Mouse (Mus musculus) small intestine, adult 2 months (tissue): ENCODE data around the gene Unc5cl. TPM values are rescaled to one million over a fixed set of nuclear protein-coding genes. Genes with fewer than 3 reads are reported as not detected.

Experiments
- H3K27ac ChIP-seq: fragments of 200-500 bp; 2 replicates; pipeline ENCODE4 v1.5.1; 2012; ENCODE audit warnings: low read depth, low read length, control low read depth, inconsistent platforms; ENCODE audit not compliant: insufficient read depth
- H3K27me3 ChIP-seq: fragments of 200-500 bp; 2 replicates; pipeline ENCODE4 v1.6.1; 2012; ENCODE audit warnings: mild to moderate bottlenecking, moderate library complexity, low read length, inconsistent platforms; ENCODE audit not compliant: control insufficient read depth, insufficient read depth
- H3K36me3 ChIP-seq: fragments of 200-500 bp; 2 replicates; pipeline ENCODE4 v1.6.1; 2012; ENCODE audit warnings: mild to moderate bottlenecking, low read length, control low read depth, inconsistent platforms; ENCODE audit not compliant: control insufficient read depth, insufficient read depth
- H3K4me1 ChIP-seq: fragments of 200-500 bp; 2 replicates; pipeline ENCODE4 v1.6.1; 2012; ENCODE audit warnings: low read length, inconsistent platforms, mixed read lengths; ENCODE audit not compliant: control insufficient read depth, insufficient read depth, insufficient read length
- H3K4me3 ChIP-seq: fragments of 200-500 bp; 2 replicates; pipeline ENCODE4 v1.5.1; 2012; ENCODE audit warnings: low read depth, mild to moderate bottlenecking, control low read depth, inconsistent platforms, low read length, moderate library complexity
- CTCF ChIP-seq: fragments of 200-500 bp; IDR thresholded peaks from 2 replicates; pipeline ENCODE4 v1.5.1; 2012; ENCODE audit warnings: low read depth, mild to moderate bottlenecking, control low read depth, inconsistent platforms, low read length, moderate library complexity, mixed read lengths; ENCODE audit not compliant: insufficient replicate concordance, insufficient read length; ENCODE audit errors: extremely low read depth
- POLR2A ChIP-seq: fragments of 200-500 bp; IDR thresholded peaks from 2 replicates; pipeline ENCODE4 v1.6.1; 2012; ENCODE audit warnings: low read depth, mild to moderate bottlenecking, control low read depth, inconsistent platforms, low read length, moderate library complexity
- WGBS: fragments of 180-500 bp; shearing (Covaris S2); methylation state at CpG from one replicate; pipeline ENCODE4 v1.1.7; 2018; 5-methylcytosine and 5-hydroxymethylcytosine counted together
- polyA plus RNA-seq: library from polyadenylated mRNA; depleted of rRNA; stranded (reverse); fragments of >200 nt; gene quantifications from 2 replicates; pipeline ENCODE4 v1.2.3, GENCODE M21; 2012; rRNA removed

The Unc5cl gene
- 52.1 and 88.3 TPM in 2 replicates for polyA plus RNA-seq

- Histone ChIP-seq H3K36me3 (peaks cover 3% of the 10 kb centered on the region), H3K4me3 (peak within 1 kb of the TSS; percentile 69), H3K4me1 (peaks cover 23% of the 10 kb centered on the region), H3K27ac (peak within 1 kb of the TSS; percentile 87), H3K27me3 (no peaks in the 10 kb centered on the region)
- no peak for TF ChIP-seq CTCF
- peak; percentile 80 for TF ChIP-seq POLR2A
- WGBS = 16% methylated on average over 11 of the region's 11 CpGs
These were observed at the start of gene Unc5cl for GRCm38 (mm10) chr17:48454688-48455087. Gene Unc5cl, plus strand, starts transcription at chr17:48454901.

GRCm38 (mm10) chr17:48407154-48407553 is 47.5 kb upstream of the Unc5cl start:
- 66% methylated on average over 4 of the region's 4 CpGs for WGBS
- H3K27ac ChIP-seq = no peak overlapping the region
- TF ChIP-seq POLR2A (no peak), CTCF (no peak)
- H3K27me3 ChIP-seq = no peaks in the 10 kb centered on the region
- H3K36me3 ChIP-seq = 0 out of 2 replicates have a peak, but pooled peaks cover 2% of the 10 kb centered on the region
- H3K4me1 ChIP-seq = peaks cover 7% of the 10 kb centered on the region; the same call in 1 of the 2 replicates
- no peak overlapping the region for H3K4me3 ChIP-seq

- peaks cover 7% of the 10 kb centered on the region; the same call in 1 of the 2 replicates for H3K4me1 ChIP-seq
- peak overlapping the region; percentile 99 for H3K27ac ChIP-seq
- no peaks in the 10 kb centered on the region for H3K27me3 ChIP-seq
- peaks cover 7% of the 10 kb centered on the region; the same call in 1 of the 2 replicates for H3K36me3 ChIP-seq
- WGBS = 2% methylated on average over 8 of the region's 8 CpGs
- peak overlapping the region; percentile 90; the same call in 1 of the 2 replicates for H3K4me3 ChIP-seq
- no peak for TF ChIP-seq POLR2A
- no peak for TF ChIP-seq CTCF
These were observed 46.7 kb upstream of the Unc5cl start for GRCm38 (mm10) chr17:48407910-48408525.

DNA sequence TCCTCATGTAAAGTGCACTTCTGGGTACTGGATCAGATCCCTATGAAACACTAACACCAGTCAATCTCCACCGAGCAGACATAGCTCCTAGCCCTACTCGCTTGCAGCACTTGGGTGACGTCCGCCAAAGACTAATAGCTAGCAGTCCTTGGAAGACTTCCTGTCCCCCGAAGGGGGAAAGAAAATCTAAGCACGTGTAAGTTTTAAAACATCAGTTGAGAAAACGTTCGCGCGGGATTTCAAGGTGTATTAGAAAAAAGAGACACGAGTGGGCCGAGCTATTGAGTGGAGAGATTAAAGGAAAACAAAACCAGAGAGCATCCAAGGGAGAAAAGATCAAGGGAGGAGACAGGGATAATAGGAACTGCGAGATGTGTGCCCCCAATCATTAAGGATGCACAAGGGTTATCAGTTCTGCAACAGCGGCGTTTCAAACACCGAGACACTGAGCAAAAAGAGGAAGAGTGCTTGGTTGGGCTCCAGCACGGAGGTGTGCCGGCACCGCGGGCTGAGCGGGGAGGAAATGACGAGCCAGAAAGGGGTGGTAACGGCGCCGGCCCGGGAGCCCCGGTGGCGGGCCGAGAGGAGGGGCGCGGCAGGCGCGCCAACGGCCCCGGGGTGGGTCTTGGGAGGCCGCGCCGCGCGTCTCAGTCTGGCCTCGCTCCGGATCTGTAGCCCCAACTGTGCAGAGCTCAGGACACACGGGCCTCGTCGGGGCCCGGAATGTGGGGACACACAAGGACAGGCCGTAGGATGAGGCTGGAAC is 46.0 kb upstream of the Unc5cl start:
- peaks cover 7% of the 10 kb centered on the region; the same call in 1 of the 2 replicates for H3K4me1 ChIP-seq
- peaks cover 10% of the 10 kb centered on the region for H3K36me3 ChIP-seq
- TF ChIP-seq CTCF (no peak), POLR2A (peak; percentile 46; the same call in 1 of the 2 replicates)
- peak overlapping the region; percentile 90 for H3K4me3 ChIP-seq
- peak overlapping the region; percentile 99 for H3K27ac ChIP-seq
- WGBS = under 1% methylated on average over 47 of the region's 47 CpGs
- H3K27me3 ChIP-seq = no peaks in the 10 kb centered on the region

DNA sequence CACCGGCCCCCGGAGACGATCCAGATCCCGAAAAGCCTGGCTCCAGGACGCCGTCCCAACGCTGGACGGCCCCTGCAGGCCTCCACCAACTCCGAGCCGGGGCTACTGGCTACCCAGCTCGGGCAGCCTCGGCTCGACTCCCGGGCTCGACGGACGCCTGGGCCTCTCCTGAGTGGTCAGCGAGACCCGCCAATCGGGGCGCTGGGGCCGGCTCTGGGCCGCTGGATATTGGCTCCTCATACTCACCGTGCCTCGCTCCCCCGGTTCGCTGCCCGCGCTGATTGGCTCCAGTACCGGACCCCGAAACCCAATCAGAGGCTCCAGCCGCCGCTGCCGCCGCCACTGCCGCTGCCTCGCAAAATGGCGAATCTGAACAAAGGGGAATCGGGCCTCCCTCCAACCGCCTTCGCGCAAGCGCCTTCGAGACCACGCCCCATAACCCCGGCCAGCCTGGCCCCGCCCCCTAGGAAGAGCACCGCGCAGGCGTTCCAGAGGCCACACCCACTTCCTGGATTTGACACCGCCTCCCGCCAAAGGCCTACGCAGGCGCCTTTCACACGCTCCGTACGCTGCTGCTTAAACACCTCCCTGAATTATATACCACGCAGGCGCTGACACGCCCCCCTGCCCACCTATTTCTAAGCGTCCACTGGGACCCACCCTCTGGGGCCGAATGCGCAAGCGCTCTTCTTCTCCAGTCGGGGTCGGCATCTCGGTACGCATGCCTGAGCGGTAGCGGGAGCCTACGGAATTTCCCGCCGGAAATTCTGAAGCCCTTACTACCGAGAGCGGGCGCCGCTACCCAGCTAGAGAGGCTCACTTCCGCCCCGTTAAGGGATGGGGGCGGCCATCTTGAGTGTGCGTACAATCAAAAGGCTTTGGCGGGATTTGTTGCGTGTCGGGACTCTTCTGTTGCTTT is 45.1 kb upstream of the Unc5cl start, which contains the start of the genes Nfya and Oard1:
Gene Nfya (minus strand): TSS at position 527 of the 919 bp plus-strand sequence.
Gene Oard1 (plus strand): TSS at position 635 of the 919 bp plus-strand sequence.
- peak within 1 kb of the TSS; percentile 99 for H3K27ac ChIP-seq
- TF ChIP-seq CTCF (no peak), POLR2A (peak; percentile 59; the same call in 1 of the 2 replicates)
- H3K4me3 ChIP-seq = peak within 1 kb of the TSS; percentile 91
- H3K36me3 ChIP-seq = peaks cover 15% of the 10 kb centered on the region
- H3K4me1 ChIP-seq = peaks cover 3% of the 10 kb centered on the region; the same call in 1 of the 2 replicates
- no peaks in the 10 kb centered on the region for H3K27me3 ChIP-seq
- WGBS = under 1% methylated on average over 84 of the region's 84 CpGs

- peaks cover 3% of the 10 kb centered on the region; the same call in 1 of the 2 replicates for H3K4me1 ChIP-seq
- under 1% methylated on average over 13 of the region's 13 CpGs for WGBS
- H3K27me3 ChIP-seq = no peaks in the 10 kb centered on the region
- TF ChIP-seq POLR2A = no peak
- peak overlapping the region; percentile 91 for H3K4me3 ChIP-seq
- H3K36me3 ChIP-seq = peaks cover 22% of the 10 kb centered on the region
- peak overlapping the region; percentile 98 for H3K27ac ChIP-seq
These were observed 44.4 kb upstream of the Unc5cl start for GRCm38 (mm10) chr17:48410299-48410785.
